Mouse (Mus musculus): ENCODE measurements around the gene Ftsj1. TPM values are rescaled to one million over a fixed set of nuclear protein-coding genes. Genes with fewer than 3 reads are reported as not detected.

Gene Ftsj1
- polyA plus RNA-seq, 1 experiment from 2014 or later = 46.2 TPM

- no peaks in the 10 kb centered on the region for H3K4me1 ChIP-seq (ENCODE audit: control insufficient read depth, insufficient read depth, low read length)
- ATAC-seq (replicated peaks; ENCODE audit: insufficient number of reproducible peaks, low FRiP score, low TSS enrichment, low read depth) (no peak), DNase-seq (ENCODE audit: low spot score) (no peak)
- H3K9me3 ChIP-seq (replicated peaks; ENCODE audit: control insufficient read depth, low read length) = no peaks in the 10 kb centered on the region
- H3K36me3 ChIP-seq (replicated peaks; ENCODE audit: control insufficient read depth, insufficient read depth, low read depth, low read length) = no peaks in the 10 kb centered on the region
- no peak overlapping the region for H3K4me3 ChIP-seq (ENCODE audit: low read depth, low read length)
- H3K27ac ChIP-seq (replicated peaks; ENCODE audit: low read depth, low read length) = no peak overlapping the region
- H3K9ac ChIP-seq (replicated peaks; ENCODE audit: low read length) = no peak overlapping the region
- no peaks in the 10 kb centered on the region for H3K27me3 ChIP-seq (ENCODE audit: control insufficient read depth, insufficient read depth, low read length)
- 77% methylated on average over 12 of the region's 12 CpGs for whole genome bisulfite sequencing
- H3K4me2 ChIP-seq (ENCODE audit: low read depth, low read length) = no peak overlapping the region
Observed at GRCm38 (mm10) chrX:8259478-8259877, 7.3 kb upstream of the Ftsj1 start.

- ATAC-seq (replicated peaks; ENCODE audit: insufficient number of reproducible peaks, low FRiP score, low TSS enrichment, low read depth) = no peak
- no peaks in the 10 kb centered on the region for H3K27me3 ChIP-seq (ENCODE audit: control insufficient read depth, insufficient read depth, low read length)
- no peak overlapping the region for H3K4me2 ChIP-seq (ENCODE audit: low read depth, low read length)
- WGBS = 38% methylated on average over 5 of the region's 6 CpGs
- no peak for DNase-seq (ENCODE audit: low spot score)
- H3K9me3 ChIP-seq (replicated peaks; ENCODE audit: control insufficient read depth, low read length) = no peaks in the 10 kb centered on the region
- no peak overlapping the region for H3K27ac ChIP-seq (replicated peaks; ENCODE audit: low read depth, low read length)
- no peak overlapping the region for H3K9ac ChIP-seq (replicated peaks; ENCODE audit: low read length)
- no peak overlapping the region for H3K4me3 ChIP-seq (ENCODE audit: low read depth, low read length)
- H3K4me1 ChIP-seq (ENCODE audit: control insufficient read depth, insufficient read depth, low read length) = no peaks in the 10 kb centered on the region
- H3K36me3 ChIP-seq (replicated peaks; ENCODE audit: control insufficient read depth, insufficient read depth, low read depth, low read length) = no peaks in the 10 kb centered on the region
Observed at GRCm38 (mm10) chrX:8255807-8256206, 3.6 kb upstream of the Ftsj1 start.

- H3K9ac ChIP-seq (replicated peaks; ENCODE audit: low read length) = no peak overlapping the region
- no peaks in the 10 kb centered on the region for H3K27me3 ChIP-seq (ENCODE audit: control insufficient read depth, insufficient read depth, low read length)
- no peak for ATAC-seq (replicated peaks; ENCODE audit: insufficient number of reproducible peaks, low FRiP score, low TSS enrichment, low read depth)
- H3K4me1 ChIP-seq (ENCODE audit: control insufficient read depth, insufficient read depth, low read length) = no peaks in the 10 kb centered on the region
- no peak for DNase-seq (ENCODE audit: low spot score)
- no peaks in the 10 kb centered on the region for H3K36me3 ChIP-seq (replicated peaks; ENCODE audit: control insufficient read depth, insufficient read depth, low read depth, low read length)
- no peak overlapping the region for H3K4me3 ChIP-seq (ENCODE audit: low read depth, low read length)
- 94% methylated on average over 2 of the region's 2 CpGs for WGBS
- no peaks in the 10 kb centered on the region for H3K9me3 ChIP-seq (replicated peaks; ENCODE audit: control insufficient read depth, low read length)
- H3K27ac ChIP-seq (replicated peaks; ENCODE audit: low read depth, low read length) = no peak overlapping the region
- no peak overlapping the region for H3K4me2 ChIP-seq (ENCODE audit: low read depth, low read length)
Observed at GRCm38 (mm10) chrX:8253711-8254110, 1.5 kb upstream of the Ftsj1 start.

- H3K4me2 ChIP-seq (ENCODE audit: low read depth, low read length) = peak overlapping the region; percentile 47
- peak overlapping the region; percentile 53 for H3K4me3 ChIP-seq (ENCODE audit: low read depth, low read length)
- no peaks in the 10 kb centered on the region for H3K36me3 ChIP-seq (replicated peaks; ENCODE audit: control insufficient read depth, insufficient read depth, low read depth, low read length)
- peak overlapping the region; percentile 59 for H3K9ac ChIP-seq (replicated peaks; ENCODE audit: low read length)
- H3K27ac ChIP-seq (replicated peaks; ENCODE audit: low read depth, low read length) = no peak overlapping the region
- no peaks in the 10 kb centered on the region for H3K4me1 ChIP-seq (ENCODE audit: control insufficient read depth, insufficient read depth, low read length)
- no peaks in the 10 kb centered on the region for H3K9me3 ChIP-seq (replicated peaks; ENCODE audit: control insufficient read depth, low read length)
- 18% methylated on average over 18 of the region's 18 CpGs for whole genome bisulfite sequencing
- no peak for DNase-seq (ENCODE audit: low spot score)
- H3K27me3 ChIP-seq (ENCODE audit: control insufficient read depth, insufficient read depth, low read length) = no peaks in the 10 kb centered on the region
- ATAC-seq (replicated peaks; ENCODE audit: insufficient number of reproducible peaks, low FRiP score, low TSS enrichment, low read depth) = no peak; the same call in 1 of the 2 replicates
Observed at GRCm38 (mm10) chrX:8251789-8252333, 345 bp downstream of the Ftsj1 start.

- 84% methylated on average over 8 of the region's 8 CpGs for WGBS
- no peak for DNase-seq (ENCODE audit: low spot score)
Observed at GRCm38 (mm10) chrX:8248542-8249120, 3.6 kb downstream of the Ftsj1 start.

GRCm38 (mm10) chrX:8247680-8248079, 4.5 kb downstream of the Ftsj1 start:
- H3K4me1 ChIP-seq (ENCODE audit: control insufficient read depth, insufficient read depth, low read length) = no peaks in the 10 kb centered on the region
- WGBS = 89% methylated on average over 2 of the region's 2 CpGs
- H3K27ac ChIP-seq (replicated peaks; ENCODE audit: low read depth, low read length) = no peak overlapping the region
- H3K9ac ChIP-seq (replicated peaks; ENCODE audit: low read length) = no peak overlapping the region
- no peak for DNase-seq (ENCODE audit: low spot score)
- no peak overlapping the region for H3K4me3 ChIP-seq (ENCODE audit: low read depth, low read length)
- H3K27me3 ChIP-seq (ENCODE audit: control insufficient read depth, insufficient read depth, low read length) = no peaks in the 10 kb centered on the region
- no peak overlapping the region for H3K4me2 ChIP-seq (ENCODE audit: low read depth, low read length)
- H3K9me3 ChIP-seq (replicated peaks; ENCODE audit: control insufficient read depth, low read length) = no peaks in the 10 kb centered on the region
- ATAC-seq (replicated peaks; ENCODE audit: insufficient number of reproducible peaks, low FRiP score, low TSS enrichment, low read depth) = no peak
- no peaks in the 10 kb centered on the region for H3K36me3 ChIP-seq (replicated peaks; ENCODE audit: control insufficient read depth, insufficient read depth, low read depth, low read length)

More at GRCm38 (mm10) chrX:8248542-8249120, 3.6 kb downstream of the Ftsj1 start:
- H3K27ac ChIP-seq (replicated peaks; ENCODE audit: low read depth, low read length) = no peak overlapping the region
- H3K9ac ChIP-seq (replicated peaks; ENCODE audit: low read length) = no peak overlapping the region
- H3K36me3 ChIP-seq (replicated peaks; ENCODE audit: control insufficient read depth, insufficient read depth, low read depth, low read length) = no peaks in the 10 kb centered on the region
- no peaks in the 10 kb centered on the region for H3K9me3 ChIP-seq (replicated peaks; ENCODE audit: control insufficient read depth, low read length)
- no peaks in the 10 kb centered on the region for H3K27me3 ChIP-seq (ENCODE audit: control insufficient read depth, insufficient read depth, low read length)
- no peaks in the 10 kb centered on the region for H3K4me1 ChIP-seq (ENCODE audit: control insufficient read depth, insufficient read depth, low read length)
- H3K4me2 ChIP-seq (ENCODE audit: low read depth, low read length) = no peak overlapping the region
- no peak for ATAC-seq (replicated peaks; ENCODE audit: insufficient number of reproducible peaks, low FRiP score, low TSS enrichment, low read depth)
- H3K4me3 ChIP-seq (ENCODE audit: low read depth, low read length) = no peak overlapping the region

GRCm38 (mm10) chrX:8238804-8239395, 13.3 kb downstream of the Ftsj1 start:
- H3K27me3 ChIP-seq (ENCODE audit: control insufficient read depth, insufficient read depth, low read length) = no peaks in the 10 kb centered on the region
- H3K4me1 ChIP-seq (ENCODE audit: control insufficient read depth, insufficient read depth, low read length) = no peaks in the 10 kb centered on the region
- WGBS = 73% methylated on average over 13 of the region's 13 CpGs
- H3K36me3 ChIP-seq (replicated peaks; ENCODE audit: control insufficient read depth, insufficient read depth, low read depth, low read length) = no peaks in the 10 kb centered on the region
- H3K4me3 ChIP-seq (ENCODE audit: low read depth, low read length) = no peak overlapping the region
- ATAC-seq (replicated peaks; ENCODE audit: insufficient number of reproducible peaks, low FRiP score, low TSS enrichment, low read depth) (no peak; the same call in 1 of the 2 replicates), DNase-seq (ENCODE audit: low spot score) (no peak)
- H3K4me2 ChIP-seq (ENCODE audit: low read depth, low read length) = no peak overlapping the region
- H3K9ac ChIP-seq (replicated peaks; ENCODE audit: low read length) = no peak overlapping the region
- no peaks in the 10 kb centered on the region for H3K9me3 ChIP-seq (replicated peaks; ENCODE audit: control insufficient read depth, low read length)
- no peak overlapping the region for H3K27ac ChIP-seq (replicated peaks; ENCODE audit: low read depth, low read length)

- WGBS = 84% methylated on average over 2 of the region's 2 CpGs
- Histone ChIP-seq H3K27me3 (ENCODE audit: control insufficient read depth, insufficient read depth, low read length) (no peaks in the 10 kb centered on the region), H3K9ac (replicated peaks; ENCODE audit: low read length) (no peak overlapping the region), H3K9me3 (replicated peaks; ENCODE audit: control insufficient read depth, low read length) (no peaks in the 10 kb centered on the region), H3K4me2 (ENCODE audit: low read depth, low read length) (no peak overlapping the region), H3K36me3 (replicated peaks; ENCODE audit: control insufficient read depth, insufficient read depth, low read depth, low read length) (no peaks in the 10 kb centered on the region), H3K4me1 (ENCODE audit: control insufficient read depth, insufficient read depth, low read length) (no peaks in the 10 kb centered on the region), H3K27ac (replicated peaks; ENCODE audit: low read depth, low read length) (no peak overlapping the region), H3K4me3 (ENCODE audit: low read depth, low read length) (no peak overlapping the region)
- DNase-seq (ENCODE audit: low spot score) (no peak), ATAC-seq (replicated peaks; ENCODE audit: insufficient number of reproducible peaks, low FRiP score, low TSS enrichment, low read depth) (no peak)
Observed at GRCm38 (mm10) chrX:8236704-8237103, 15.5 kb downstream of the Ftsj1 start.

Data from embryonic facial prominence, embryonic 11.5 days (tissue).